Mouse (Mus musculus) T-cell, adult 2 months (primary cell): ENCODE results near the gene H6pd.
"Not testable (repeated sequence)": the region's sequence is repeated elsewhere in the genome, so short reads cannot be mapped to it uniquely, and the experiment has no call there.

Experiments used
- DNase-seq: peaks from one replicate; pipeline ENCODE4 v3.0.0; 2022; ENCODE audit warnings: low spot score

H6pd gene

DNA sequence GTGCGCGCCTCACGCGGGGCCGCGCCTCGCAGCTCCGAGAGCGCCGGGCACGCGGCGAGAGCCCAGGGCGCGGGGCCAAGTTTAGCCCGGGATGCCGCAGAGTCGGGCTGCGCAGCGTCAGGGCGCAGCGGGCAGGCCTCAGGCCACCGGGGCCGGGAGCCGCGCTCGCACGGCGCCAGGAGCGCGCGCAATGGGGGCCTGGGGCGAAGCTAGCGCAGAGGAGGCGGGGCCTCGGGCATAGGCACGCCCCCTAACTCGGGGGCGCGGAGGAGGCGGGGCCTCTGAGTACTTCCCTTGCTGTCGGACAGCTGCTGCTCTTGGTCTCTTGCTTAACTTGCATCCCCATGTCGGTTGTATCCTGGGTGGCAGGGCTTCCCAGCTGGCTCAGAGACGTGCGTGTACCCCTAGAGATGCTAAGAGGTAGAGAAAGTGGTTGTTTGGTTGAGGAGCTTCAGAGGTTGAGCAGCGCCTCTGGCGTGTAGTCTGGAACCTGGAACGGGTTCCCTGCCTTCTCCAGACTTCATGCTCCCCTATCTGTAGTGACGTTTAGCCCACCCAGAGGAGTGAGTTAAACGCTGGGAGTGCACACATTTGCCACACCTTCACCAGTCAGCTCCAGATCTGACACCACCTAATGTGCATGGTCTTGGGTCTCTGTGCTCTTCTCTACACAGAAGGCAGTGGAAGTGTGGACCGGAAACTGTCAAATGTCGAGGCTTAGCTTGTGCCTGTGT, at the start of gene H6pd:
Gene H6pd (minus strand): TSS at position 171 of the 734 bp plus-strand sequence.
- peak; percentile 86 for DNase-seq

DNA sequence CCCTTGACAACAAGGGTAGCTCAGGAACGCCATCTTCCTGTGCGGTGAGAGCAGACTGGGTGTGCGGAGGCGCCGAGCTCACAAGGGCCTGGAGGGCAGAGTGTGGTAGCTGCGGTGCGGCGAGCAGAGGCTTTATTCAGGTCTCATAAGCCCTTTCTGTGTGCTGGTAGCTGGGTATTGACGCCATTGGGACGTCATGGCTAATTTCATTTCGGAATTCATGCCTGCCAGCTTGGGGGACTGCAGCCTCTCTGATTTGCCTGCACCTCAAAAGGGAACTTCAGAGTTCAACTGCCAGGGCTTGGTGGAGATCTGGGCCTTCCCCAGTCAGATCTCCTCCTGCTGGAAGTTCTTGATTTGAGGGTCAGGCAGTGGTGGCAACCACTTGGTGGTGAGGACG, 48.9 kb upstream of the H6pd start:
- DNase-seq = no peak

DNA sequence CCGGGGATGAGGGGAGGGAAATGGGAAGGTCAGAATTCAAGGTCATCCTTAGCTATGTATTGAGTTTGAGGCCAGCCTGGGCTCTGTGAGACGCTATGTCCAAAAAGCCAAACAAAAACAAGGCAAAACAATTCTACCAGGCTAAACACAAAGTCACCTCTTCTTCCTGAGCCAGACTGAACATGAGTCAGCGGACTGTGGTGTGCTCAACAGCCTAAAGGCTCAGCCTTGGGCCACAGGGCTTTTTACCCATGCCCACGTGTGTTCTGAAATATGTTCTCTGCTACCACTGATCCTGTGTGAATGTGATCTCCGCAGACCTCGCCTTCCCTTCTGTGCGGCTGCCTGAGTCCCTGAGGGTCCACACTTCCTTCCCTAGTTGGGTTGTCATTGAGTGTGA, 47.3 kb upstream of the H6pd start:
- no peak for DNase-seq

DNA sequence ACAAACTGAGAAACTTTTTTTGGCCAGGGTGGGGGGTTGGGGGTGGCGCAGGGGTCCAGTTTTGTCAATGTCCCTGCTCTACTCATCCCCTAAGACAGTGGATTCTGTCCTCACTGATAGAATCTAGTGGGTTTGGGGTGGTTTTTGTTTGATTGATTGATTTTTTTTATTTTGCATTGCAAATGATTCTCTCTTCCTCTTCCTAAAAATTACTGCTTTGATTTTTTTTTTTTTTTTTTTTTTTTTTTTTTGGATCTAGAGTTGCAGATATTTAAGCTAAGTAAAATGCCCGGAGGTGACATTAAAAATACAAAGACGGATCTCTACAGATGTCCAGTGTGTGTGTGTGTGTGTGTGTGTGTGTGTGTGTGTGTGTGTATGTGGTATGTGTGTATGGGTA, 43.6 kb upstream of the H6pd start:
- no peak for DNase-seq

DNA sequence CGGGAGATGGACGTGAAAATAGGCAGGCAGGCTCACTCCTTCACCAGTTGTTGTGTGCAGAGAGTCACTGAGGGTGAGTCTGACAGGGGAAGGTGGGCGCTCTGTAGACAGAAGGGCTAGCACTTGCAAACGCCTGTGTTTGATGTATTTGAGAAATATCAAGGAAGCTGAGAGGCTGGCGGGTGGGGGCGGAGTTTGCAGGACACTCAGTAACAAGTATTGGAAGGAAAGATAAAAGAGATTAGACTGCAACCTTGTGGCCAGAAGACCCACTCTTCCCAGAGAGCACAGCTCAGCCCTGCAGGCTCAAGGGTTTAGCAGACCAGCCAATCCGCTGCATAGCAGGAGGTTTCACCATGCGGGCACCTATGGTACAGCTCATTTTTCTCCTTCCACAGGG, 42.7 kb upstream of the H6pd start:
- no peak for DNase-seq

DNA sequence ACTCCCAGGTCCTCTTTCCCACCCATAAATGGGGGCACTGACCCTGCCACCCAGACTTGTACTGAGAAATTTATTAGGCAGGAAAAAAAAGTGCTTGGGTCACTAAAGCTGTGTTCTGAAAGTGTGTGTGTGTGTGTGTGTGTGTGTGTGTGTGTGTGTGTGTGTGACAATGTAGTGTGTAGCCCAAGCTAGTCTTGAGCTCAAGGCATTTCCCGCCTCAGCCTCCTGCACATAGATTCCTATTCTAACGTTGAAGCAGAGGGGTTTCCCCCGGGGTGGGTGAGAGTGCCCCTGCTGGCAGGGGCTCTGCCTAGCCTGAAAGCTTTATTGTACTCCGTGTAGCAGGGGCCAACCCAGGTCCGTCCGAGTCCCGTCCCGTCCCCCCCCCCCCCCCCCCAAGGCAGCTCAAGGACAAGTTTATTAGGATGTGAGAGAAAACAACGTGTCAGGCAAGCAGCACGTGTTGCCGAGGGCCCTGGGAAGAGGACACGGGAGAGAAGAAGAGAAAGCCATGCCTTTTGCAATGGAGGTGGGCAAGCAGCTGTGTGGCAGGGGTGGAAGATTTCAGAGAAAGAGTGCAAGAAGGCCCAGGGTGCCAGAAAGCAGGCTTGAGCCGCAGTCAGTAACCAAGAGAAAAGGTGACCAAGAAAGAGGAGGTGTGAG, 40.9 kb upstream of the H6pd start:
- no peak for DNase-seq

DNA sequence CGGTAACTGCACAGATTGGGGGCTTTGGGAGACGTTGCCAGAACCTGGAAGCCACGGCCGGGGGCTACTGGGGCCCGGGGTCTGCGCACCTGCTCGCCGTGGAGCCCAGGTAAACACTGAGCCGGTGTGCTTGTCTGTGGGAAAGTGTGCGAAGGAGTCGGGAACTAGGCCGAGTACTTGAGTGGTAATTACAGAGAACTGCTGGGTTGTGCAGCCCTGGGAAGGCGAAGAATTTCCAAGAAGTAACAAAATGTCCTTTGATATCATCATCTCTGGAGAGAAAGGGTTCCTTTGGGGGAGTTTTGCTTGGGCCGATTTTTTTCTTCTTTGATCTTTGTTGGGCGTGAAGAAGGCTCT, 40.3 kb upstream of the H6pd start:
- no peak for DNase-seq

DNA sequence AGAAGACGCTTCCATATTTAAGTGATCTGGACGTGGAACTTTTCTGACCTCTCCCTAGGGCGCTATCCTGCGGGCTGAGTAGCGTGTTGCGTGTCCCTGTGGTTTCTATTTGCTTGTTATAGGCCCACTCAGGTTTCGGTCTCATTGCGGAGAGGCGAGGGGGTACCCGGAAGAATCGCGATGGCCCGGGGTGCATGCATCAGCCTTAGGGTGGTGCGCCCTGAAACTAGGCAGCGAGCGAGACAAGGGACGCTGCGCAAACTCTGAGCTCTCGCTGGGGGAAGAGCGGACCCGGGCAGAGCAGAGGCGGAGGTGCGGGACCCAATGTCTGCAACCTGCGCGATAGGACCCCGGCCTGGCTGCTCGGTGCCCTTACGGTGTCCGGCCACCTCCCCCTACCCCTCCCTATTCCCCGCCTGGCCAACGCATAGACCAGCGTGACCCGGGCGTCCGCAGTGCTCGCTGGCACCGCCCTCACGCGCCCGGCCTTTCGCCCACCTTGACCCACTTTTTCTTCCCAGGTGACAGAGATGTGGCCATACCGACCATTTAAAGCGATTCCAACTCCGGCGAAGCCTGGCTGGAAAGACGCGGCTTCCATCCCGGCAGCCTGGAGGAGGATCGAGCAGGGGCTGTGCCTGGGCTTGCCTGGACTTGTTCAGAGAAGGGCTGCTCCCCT, 39.8 kb upstream of the H6pd start:
- no peak for DNase-seq

DNA sequence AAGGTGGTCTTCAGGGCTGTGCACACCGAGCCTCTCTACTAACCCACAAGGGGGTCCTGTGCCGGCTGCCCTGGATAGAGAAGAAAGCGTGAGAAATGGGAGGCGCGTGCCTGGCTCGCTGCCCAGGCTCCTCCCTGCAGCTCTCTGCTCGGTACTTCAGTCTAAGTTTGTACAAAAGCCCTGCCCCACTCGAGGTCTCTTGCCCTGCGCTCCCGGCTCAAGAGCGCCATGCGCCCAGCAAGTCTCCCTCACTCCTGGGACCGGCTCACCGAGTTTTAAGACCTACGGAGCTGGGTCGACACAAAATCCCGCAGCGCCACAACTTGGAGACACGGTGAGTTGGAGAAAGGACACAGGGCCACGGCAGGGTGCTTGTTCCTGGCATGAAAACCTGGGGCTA, 39.2 kb upstream of the H6pd start:
- no peak for DNase-seq

DNA sequence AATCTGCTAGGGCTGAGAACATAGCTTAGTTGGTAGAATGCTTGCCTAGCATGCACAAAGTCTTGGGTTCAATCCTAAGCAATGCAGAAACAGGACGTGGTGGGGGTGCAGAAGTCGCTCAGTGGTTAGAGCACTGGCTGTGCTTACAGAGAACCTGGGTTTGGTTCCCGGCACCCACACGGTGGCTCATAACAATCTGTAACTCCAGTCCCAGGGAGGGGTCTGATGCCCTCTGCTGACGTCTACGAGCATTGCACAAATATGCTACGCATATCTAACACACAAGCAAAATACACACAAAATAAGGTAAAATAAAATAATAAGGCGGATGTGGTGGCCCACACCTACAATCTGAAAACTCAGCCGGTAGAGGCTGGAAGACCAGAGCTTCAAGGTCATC, 34.8 kb upstream of the H6pd start:
- DNase-seq = no peak

DNA sequence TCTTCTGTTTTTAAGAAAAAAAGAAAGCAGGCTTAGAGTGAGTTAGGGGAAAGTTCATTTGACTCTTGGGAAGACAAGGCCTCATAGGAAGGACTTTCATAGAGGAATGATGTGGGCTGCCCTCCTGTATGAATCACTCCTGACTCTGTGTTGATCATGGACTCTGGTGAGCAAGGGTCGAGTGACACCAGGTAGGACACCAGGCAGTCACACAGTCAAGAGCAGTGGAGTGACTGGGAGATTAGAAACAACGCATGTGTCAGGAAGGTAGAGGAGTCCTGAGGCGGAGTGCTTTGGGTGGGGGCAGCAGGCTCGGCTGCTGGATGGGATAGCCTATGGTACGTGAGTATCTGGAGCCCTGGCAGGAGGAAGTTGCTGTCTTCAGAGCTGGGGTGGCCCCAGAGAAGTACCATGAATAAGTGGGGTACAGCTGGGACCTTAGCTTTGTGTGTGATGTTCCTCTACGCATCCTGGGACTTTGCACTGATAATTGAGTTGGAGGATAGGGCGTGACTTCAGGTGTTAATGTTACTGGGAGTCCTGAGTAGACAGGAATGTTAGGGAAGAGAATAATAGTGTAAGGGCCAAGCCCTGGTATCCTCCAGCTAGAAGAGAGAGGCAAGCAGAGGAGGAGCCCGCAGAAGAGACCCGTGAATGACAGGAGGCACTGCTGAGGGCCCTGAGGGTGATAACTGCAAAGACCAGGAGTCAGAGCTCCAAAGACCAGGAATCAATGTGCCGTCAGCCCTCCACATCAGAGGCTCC, 32.7 kb upstream of the H6pd start:
- DNase-seq = no peak

DNA sequence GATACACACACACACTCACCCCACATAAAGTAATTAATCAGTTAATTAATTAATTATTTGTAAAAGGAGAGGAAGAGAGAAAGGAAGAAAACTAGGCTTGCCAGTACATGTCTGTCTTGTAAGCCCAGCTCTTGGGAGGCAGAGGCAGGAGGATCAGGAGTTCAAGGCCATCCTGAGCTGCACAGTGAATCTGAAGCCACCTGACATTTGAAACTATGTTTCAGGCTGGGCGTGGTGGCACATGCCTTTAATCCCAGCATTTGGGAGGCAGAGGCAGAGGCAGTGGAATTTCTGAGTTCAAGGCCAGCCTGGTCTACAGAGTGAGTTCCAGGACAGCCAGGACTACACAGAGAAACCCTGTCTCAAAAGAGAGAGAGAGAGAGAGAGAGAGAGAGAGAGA, 32.0 kb upstream of the H6pd start:
- DNase-seq = not testable (repeated sequence)

DNA sequence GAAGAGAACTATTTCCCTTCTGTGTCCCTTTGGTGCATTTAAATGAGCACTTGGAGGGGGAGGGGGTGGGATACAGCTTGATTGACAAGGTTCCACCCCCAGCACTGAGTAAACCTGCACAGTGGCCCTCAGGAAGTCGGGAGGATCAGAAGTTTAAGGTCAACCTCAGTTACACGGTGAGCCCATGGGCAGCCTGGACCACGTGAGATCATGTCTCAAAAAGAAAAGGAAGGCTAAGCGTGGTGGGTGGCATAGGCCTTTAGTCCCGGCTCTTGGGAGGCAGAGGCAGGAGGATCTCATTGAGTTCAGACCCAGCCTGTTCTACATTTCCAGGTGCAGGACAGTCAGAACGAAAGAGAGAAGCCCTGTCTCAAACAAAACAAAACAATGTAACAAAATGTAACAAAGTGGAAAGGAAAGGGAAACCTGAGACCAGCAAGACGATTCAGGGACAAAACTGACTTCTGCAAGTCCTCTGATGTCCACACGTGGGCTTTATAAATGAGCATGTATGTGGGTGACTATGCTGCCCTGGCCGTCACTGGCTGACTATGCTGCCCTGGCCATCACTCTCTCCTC, 31.3 kb upstream of the H6pd start:
- no peak for DNase-seq

DNA sequence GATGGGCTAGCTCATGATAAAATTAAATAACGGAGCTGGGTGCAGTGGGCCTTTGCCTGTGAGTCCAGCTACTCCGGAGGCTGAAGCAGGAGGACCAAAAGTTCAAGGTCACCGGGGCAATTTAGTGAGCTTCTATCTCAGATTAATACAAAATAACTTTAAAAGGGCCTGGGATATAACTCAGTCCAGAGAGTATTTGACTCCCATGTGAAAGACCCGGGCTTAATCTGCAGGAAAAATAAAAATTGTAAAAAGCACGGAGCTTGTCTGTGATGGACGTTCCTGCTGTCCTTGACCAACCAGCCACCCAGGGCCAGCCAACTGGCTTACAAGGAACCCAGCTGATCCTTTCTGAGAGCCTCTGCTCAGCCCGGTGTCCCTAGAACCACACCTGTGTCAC, 29.7 kb upstream of the H6pd start:
- DNase-seq = no peak

DNA sequence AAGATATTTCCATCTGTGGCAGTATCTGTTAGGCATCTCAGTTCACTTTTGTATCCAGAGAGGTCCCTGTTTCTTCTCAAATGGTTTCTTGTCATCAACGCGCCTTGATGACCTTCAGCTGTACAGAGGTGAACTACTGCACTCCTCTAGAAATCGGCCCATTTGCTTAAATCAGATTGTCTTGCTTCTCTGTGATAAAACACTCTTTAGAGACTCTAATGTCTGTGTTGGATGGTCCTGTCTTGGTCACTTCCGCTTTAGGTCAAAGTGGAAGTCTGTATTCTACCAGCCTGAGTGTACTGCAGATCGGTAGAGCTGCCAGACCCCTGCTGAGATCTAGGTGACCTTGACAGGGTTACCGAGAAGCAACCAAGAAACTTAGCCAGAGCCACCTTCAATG, 27.3 kb upstream of the H6pd start:
- no peak for DNase-seq

DNA sequence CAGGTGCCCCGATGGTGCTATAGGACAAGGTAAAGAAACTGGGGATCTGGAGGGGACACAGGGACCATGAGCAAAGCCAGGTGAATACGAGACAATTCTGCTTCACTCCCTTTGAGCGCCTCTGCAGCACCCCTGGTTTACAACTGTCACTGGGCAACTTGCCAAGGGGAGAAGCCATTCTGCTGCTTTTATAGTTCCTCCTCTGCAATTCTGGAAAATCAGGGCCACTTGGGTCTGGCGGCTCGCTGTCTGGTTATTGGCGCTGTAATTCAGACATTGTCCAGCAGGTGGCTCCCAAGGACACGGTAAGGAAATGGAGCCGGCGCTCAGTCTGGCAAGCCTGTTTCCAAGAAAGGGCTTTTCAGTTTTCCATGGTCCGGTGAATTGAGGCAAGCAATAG, 26.5 kb upstream of the H6pd start:
- DNase-seq = peak; percentile 69

DNA sequence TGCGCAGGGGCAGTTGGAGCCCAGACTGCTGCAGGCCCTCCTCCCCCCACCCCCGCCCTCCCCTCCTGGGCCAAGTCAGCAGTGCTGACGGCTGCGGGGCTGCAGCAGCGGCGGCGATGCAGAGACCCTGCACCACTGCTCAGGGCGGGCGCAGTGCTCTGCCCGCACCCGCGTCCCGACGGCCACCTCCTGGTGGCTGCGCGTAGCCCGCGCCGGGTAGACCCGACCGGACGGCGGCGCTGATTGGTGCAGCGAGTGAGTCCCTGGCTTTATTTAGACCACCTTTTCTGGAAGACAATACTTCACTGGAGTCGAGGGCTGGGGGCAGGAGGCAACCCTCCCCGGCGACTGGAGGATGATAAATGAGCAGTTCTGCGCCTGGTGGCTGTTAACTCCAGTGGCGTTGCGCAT, 24.4 kb upstream of the H6pd start:
- DNase-seq = no peak

DNA sequence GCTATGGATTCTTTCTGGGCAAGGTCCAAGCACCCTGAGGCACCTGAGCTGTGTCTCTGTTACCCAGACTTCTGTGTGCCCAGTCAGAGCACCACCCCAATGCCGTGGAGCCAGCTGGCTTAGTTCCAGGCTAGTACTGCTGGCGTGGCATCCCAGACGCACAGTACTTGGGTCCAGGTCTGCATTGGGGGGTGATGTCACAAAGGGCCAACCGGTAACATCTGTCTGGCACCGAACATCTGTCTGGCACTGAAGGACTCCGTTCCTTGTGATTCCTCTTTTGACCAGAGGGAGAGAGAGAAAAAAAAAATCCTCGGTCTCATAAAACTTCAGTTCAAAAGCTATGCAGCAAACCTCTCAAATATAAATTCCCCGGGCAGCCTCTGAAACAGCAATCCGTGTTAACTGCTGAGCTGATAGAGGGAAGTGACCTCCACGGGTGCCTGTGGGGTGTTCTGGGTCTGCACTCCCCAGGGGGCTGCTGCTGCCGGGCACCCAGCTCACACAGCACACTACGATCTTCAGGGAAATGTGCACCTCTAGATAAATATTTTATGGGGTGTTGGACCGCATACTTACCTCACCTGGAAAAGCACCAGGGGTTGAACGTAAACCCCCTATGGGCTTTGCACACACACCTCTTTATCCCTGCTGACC, 22.5 kb upstream of the H6pd start:
- no peak for DNase-seq

DNA sequence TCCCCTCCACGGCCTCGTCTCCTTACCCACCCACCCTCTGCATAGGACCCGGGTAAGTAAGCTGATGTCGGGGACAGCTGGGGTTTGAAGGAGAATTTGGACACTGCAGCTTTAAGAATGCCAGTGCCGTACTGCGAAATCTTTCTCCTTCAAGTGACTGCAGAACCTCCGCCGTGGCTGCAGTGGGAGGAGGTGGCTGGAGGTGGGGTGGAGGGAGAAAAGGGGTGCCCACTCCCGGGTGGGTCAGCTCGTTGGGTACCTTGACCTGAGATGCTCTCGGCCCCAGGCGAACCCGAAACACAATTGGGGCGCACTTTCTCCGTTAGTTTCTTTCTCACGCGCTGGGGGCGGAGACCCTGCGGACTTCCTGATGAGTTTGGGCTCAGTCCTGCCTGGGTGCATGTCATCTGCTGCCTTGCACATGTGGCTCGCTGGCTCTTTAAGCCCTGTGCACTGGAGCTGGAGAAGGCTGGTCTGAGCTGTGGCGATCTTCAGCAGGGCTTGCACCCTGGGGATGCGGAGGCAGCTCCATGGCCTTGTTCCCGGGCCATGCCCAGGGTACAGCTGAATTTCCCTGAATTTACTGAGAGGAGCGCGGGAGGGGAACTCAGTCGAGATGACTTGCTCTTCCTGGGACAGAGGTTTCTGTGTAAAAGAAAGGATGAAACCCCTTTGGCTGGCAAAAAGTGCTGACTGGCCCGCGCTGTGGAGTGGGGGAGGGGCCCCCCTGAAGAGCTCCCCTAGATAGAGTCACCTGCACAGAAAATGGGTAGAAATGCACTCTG, 21.8 kb upstream of the H6pd start:
- DNase-seq = peak; percentile 25

DNA sequence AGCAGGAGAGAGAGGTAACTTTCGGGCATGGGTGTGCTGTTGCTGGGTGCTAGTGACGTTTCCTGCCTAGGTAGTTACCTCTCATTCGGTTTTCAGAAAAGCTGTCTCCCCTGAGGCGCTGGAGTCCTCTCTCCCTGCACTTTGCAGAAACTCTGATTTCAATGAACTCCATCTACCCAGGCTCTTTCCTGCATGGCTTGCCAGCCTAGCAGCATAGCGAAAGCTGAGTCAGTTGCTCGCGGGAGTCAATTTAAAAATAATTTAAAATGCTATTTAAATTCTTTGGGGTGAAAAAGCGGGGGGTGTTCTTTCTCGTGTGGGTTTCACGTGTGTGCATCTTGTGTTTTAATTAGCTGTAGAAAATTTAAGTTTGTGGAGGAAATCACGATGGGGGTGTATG, 21.1 kb upstream of the H6pd start:
- no peak for DNase-seq

DNA sequence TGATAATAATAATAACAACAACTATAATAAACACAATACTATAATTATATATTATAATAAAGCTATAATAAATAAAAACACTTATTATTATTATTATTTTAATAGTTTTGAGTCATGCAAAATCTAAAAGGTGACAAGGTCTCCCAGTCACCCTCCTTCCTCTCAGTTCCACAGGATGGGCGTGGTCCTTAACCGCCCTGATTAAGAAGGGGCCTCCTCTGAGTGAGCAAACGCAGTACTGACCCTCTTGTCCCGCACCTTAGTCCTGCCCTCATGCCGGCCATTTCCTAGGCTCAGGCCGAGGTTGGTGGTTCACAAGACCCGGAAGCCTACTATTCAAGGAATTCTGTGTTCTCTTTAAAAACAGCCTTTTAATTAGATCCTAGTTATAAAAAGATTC, 14.7 kb upstream of the H6pd start:
- DNase-seq = no peak
